Mouse (Mus musculus) c-Kit-positive CD71-negative TER-119-negative erythroid progenitor cells, embryonic 14.5 days (primary cell): Measurements from ENCODE around the gene Fscb.

Experiments used
- DNase-seq: peaks from one replicate; pipeline ENCODE4 v3.0.0-alpha.2; 2013; ENCODE audit warnings: low read depth

The Fscb gene

DNA sequence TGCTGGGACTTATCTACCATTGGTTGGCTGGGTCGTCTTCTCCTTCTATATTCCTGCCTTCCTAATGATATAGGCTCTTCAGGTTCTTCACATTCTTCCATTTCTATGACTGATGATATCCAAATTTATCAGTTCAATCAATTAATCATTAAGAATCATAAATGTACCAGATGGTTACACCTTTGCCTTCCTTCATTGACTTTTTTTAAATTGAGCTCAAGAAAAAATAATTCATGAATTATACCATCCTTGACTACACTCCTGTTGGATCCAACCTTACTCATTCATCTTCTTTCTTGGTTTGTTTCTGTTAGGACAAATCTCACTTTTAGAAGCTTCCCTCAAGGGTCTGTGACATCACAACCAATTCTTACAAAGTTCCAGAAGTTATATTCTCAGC lies at the start of gene Fscb:
TSS of gene Fscb (minus strand) at position 101 of the 400 bp plus-strand sequence.
- DNase-seq = no peak

- DNase-seq = no peak
These were observed 42.3 kb upstream of the Fscb start for GRCm38 (mm10) chr12:64516775-64517174.

DNA sequence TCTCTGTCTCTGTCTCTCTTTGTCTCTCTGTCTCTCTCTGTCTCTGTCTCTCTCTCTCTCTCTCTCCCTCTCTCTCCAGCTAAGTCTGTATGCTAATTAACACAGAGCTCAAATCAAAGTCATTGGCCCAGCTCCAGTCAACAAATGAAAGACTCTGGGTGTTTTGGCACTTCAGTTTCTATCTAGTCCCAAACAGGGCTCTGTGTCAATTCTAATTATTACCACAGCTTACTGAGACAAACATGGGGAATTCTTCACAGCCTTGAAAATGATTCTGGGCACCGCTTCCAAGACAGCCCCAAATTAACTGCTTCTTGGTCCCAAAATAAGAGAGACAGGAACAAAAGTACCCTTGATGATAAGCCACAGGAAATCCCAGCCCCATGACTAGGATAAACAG lies 38.9 kb upstream of the Fscb start:
- DNase-seq = no peak

DNA sequence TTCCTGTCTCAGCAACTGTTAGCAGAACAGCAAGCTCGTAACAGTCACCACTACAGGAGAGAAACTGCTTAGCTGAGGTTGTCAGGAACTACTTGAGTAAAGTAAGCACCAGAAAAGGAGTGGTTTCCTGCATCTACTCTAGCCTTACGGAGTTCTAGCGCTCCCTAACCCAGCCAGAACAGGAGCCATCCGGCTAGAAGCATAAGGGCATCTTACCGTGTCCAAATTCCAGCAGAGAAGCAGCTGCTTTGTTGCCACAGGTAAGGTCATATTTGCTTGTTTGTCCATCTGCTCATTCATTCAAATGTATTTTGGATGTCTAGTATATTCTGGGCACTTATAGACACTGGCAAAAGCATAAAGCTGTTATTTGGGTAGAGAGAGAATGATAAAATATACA lies 23.2 kb upstream of the Fscb start:
- DNase-seq = no peak

DNA sequence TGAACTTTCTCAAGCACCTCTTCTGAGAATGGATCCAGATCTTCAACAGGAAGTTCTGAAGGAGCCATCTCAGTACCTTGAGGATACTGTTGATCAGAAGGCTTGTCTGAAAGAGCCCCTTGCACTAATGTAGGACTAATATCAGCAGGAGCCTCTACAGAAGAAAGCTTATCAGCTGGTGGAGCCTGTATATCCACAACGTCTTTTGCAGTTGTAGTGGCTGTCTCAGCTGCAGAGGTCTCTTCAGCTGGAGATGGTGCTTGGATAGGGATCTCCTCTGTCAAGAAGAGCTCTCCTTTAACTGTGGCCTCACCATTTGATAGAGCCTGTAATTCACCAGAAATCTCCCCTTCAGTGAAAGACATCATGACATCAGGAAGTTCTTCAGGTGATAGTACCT lies 875 bp downstream of the Fscb start:
- DNase-seq = no peak

DNA sequence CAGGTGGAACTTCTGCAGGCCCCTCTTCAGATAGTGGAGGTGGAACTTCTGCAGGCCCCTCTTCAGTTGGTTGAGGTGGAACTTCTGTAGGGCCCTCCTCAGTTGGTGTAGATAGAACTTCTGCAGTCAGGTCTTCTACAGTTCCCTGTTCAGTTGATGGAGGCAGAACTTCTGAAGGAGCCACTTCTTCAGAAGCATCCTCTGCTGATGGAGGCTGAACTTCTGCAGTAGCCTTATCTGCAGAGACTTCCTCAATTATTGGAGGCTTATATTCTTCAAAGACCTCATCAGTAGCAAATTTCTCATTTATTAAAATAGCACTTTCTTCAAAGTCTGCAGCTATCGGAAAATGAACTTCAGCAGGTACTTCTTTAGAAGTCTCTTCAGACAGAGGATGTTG lies 1.4 kb downstream of the Fscb start:
- DNase-seq = no peak

GRCm38 (mm10) chr12:64455228-64455627 lies 19.3 kb downstream of the Fscb start:
- DNase-seq = no peak

DNA sequence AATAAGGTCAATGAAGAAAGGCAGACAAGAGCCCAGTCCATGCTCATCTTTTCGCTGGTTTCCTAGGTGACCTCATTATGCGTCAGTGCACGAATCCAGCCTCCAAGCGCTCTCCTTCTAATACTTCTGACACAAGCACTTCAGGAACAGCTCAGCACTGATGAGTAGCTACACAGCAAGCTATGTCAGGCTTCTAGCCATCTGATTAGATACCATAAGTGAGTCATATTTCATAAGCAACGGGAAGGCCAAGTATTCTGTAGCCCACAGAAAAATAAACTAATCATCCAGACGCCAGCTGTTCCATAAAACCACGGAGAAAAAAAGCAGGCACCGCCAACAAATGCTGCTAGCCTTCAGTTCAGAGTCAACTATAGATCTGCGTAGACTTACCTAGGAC lies 24.6 kb downstream of the Fscb start:
- DNase-seq = no peak

GRCm38 (mm10) chr12:64436675-64437074 lies 37.8 kb downstream of the Fscb start:
- DNase-seq = no peak
